Mouse (Mus musculus) layer of hippocampus, adult 18-20 months (tissue): ENCODE measurements around the gene Ric8b. TPM values are rescaled to one million over a fixed set of nuclear protein-coding genes. Genes with fewer than 3 reads are reported as not detected.
A peak's percentile ranks its signal among the peaks of the same experiment; 100 is the strongest.

Experiments used
- DNase-seq, 2 experiments: peaks; one replicate each; pipeline ENCODE4 v3.0.0; 2022; ENCODE audit warnings: low spot score in 2 of 2
- long read RNA-seq: library from polyadenylated mRNA; stranded (forward); transcript quantifications from one replicate; pipeline ENCODE4 v2.0.0, GENCODE M21; 2021
- total RNA-seq, 2 experiments: library from RNA; stranded (reverse); gene quantifications; 2 replicates each; pipeline ENCODE4 v1.2.3; 2021

The Ric8b gene
- 10 to 100 TPM; 44.9 to 45.8 TPM for total RNA-seq
- long read RNA-seq, transcript Ric8b-202 (9 exons, 2,909 nt): minor isoform, 14 of 47 reads
- long read RNA-seq, transcript Ric8b-201 (10 exons, 3,069 nt): major isoform, 19 of 47 reads
- long read RNA-seq, partial matches to known transcripts: 3 of 47 reads
- long read RNA-seq, other reads (novel, unspliced or antisense): 11 of 47 reads

DNA sequence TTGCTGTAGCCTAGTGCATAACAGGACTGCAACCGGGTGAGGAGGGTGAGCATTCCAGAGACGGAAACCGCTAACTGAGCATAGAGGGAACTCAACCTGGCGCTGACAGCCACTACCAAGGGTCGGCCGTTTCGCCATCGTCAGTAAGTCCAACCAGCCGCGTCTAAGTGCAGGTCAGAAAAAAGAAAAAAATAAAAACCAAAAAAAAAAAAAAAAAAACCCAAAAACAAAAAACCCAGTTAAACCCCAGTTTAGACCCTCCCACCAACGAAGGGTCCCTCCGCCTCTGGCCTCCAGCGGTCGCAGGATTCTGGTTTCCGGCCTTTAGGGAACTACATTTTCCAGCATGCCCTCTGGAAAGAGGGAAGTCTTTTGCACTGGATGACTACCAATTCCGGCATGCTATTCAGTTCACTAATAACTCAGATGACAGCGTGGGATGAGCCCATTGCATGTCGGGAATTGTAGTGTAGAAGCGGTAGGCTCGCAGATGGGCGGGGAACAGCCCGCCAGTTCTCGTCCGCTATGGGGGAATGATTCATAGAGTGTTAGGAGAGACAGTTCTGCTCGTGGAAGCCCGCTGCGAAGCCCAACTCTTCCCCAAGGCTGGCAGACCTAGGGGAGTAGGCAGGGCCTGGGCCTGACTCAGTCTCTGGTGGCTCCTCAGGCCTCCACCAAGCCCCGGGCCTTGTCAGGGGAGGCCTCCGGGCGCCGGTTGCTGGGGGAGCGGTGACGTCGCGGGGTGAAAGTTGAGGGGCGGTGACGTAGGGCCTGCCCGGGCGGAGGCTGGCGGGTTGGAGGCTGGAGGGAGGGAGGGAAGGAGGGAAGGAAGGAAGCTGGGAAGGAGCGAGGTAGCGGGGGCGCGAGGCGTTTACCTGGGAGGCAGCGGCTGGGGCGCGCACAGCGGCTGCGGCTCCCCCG is at the start of gene Ric8b:
Ric8b (plus strand) TSS at position 807 of the 921 bp plus-strand sequence.
- peak; percentile 96 to 98 for DNase-seq

DNA sequence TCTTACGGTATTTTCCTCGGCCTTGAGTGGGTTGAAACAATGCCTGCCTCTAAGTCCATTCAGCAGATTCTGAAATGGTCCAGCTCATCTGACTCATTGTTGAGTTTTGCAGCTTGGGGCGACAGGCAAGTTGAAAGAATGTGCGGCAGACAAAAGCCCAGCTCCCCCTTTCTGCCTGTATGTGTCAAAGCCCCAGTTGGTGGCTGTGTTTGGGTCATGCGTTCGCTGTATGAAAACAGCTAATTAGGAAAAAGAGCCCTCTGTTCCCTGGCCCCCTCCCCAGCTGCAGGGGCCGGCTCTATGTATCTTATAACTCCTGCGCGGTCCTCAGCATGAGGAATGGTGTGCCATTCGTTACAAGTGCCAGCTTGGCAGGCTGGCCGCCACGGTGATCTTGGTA is 46.1 kb upstream of the Ric8b start:
- DNase-seq: no peak

DNA sequence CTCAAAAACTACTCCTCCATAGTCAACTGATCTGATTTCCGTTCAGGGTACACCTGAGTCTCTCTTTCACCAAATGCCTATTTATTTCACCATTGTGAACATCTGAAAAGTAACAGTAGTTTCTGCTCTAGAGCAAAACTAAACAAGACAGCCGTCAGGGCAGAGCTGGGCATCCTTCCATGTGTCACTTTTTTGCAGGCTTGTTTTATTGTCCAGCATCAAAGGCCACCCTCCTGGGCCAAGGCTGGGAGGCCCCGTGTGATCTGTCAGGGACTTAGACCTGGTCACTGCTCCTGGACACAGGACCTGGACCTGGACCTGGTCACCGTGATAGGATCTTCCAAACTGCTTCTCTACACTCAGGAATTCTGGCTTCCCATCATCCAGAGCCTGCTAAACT is 45.5 kb upstream of the Ric8b start:
- DNase-seq: no peak

DNA sequence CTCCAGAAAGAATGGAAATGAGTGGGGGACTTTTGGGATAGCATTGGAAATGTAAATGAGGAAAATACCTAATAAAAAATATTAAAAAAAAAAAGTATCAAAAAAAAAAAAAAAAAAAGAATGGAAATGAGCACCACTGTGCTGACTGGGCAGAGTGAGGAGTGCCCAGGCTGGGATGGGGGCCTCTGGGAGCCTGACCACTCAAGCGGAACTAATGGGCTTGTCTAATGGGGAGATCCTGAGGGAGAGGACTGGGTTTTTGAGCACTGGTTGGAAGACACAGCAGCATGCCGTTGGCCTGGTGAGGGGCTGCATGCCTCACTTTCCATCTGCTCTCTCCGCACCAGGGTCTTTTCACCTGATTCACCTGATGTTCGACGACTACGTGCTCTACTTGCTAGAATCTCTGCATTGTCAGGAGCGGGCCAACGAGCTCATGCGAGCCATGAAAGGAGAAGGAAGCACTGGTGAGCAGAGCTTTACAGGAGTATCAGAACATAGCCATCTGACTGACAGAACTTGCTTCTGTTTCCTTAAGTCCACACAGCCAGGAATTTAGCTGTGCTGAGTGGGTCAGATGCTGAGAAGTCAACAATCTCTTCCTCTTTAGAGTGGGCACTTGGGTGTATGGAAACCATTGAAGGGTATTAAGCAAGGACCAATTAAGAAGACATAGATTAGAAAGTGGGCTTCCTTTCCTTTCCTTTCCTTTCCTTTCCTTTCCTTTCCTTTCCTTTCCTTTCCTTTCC is 37.4 kb upstream of the Ric8b start:
- no peak for DNase-seq

DNA sequence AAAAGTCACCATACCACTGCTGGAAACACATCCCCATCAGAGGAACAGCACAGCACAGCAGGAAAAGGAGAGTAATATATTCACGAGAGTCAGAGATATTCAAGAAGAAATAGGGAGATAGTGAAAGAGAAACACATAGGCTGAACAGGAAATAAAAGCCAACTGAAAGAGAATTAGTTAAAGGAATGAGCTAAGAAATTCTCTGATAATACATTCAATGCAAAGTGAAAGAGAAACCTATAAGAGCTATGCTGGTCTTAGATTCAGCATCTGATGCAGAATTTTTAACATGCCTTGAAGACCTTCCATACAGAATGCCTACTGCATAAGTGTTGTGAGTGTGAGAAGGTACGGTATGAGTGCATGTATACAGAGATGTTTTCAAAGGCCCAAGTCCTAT is 34.9 kb upstream of the Ric8b start:
- no peak for DNase-seq

DNA sequence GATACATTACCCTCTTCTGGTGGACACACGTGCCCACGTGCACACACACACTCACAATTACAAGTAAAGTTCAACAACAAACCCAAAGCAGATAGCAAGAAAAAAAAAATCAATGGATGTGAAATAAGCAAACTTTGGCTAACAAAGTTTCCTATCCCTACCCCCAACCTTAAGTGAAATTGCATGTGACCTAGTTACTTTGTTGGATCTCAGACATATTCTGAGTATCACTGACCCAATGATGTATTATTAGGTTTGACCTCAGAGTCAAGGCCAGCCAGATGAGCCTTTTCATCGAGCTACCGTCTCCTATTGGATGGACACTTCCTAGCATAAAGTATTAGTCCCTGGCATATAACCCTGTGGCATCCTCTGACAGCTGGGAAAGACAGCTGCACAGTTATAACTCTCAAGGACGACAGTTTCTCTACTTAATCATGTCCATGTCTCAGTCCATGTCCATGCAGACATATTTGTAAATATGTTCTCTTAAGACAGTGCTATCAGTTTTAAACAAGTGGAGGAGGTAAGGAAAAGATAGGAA is 32.0 kb upstream of the Ric8b start:
- no peak for DNase-seq

DNA sequence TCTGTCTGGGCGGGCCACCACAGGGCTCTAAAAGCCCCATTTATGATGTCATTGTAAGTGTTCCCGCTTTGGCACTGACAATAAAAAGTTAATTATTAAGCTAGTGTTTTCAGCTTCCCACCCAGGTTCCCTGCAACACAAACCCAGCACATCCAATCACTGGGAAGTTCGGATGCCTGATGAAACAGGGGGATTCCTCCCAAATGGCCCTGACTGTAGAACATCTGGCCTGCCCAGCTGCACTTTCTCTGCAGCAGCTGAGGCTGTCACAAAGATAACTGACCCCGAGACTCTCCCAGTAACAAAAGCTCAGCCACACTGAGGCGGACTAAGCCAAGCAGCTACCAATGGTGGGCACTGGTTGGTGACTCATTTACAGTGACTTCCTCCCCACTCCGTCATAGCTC is 31.2 kb upstream of the Ric8b start:
- no peak for DNase-seq

DNA sequence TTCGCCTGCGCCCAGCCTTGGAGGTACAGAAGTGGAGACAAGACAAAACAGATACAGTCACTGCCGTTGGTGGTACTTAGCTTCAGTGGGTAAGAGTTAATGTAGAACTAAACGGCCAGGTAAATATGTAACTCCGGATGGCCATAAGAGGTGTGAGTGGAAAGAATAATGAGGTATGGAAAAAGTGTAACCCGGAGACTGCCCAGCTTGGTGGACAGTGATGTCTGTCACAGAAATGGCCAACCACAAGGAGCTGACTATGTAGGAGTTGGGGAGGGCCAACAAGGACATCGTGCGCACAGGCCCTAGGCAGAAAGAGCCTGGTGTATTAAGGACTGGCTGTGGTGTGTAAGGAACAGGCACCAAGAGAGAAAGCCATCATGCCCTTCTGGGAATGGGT is 30.6 kb upstream of the Ric8b start:
- no peak for DNase-seq

DNA sequence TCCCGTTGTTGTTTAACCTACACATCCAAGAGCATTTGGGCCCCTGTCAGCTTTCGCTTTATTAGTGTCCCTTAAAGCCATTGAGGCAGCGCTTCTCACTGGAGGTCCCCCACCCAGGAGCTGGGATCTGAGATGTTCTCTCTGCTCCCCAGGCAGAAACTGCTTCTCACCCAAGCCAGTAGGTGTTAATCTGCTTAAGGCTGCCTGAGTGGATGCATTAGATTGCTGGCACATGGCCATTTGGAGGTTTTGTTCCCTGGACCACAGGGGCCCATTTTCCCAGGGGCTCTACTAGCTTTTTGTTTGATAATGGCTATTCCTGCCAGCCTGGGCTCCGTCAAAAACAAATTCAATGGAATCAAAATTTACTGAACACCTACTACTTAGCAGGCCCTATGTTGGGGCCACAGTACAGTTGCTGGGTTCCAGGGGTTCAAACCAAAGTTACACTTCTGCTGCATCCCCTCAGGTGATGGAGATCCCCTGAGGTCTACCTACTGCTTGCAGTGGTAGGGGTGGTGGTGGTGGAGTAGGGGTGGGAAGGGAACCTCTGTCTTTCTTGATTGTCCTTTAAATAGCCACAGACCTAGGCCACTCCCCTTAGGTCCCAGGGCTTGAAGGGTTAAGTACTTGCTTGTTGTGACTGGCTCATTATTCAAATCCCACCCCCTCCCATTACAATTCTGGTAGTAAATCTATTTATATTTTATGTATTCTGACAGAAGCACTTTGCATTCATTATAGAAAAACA is 28.1 kb upstream of the Ric8b start:
- no peak for DNase-seq

DNA sequence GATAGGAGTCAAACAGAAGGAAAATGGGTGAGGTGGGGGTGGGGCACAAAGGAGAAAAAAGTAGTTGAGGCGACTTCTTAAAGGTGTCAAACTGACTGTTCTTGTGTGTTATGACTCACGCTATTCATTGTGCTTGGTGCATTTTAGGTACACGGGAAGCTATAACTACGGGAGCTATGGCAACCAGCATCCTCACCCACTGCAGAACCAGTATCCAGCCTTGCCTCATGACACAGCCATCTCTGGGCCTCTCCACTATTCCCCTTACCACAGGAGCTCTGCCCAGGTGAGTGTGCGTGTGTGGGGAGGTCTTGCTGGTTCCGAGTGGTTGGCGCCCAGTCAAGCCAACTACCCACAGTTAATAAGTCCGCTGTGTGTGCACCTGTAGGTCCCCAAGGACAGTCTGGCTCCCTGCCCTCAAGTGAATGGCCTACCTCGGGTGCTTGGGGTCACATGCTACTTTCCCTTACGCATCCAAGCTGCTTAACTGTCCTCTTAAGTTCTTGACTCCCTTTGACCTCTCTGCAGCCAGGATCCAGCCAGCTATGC is 21.5 kb upstream of the Ric8b start:
- DNase-seq: no peak

DNA sequence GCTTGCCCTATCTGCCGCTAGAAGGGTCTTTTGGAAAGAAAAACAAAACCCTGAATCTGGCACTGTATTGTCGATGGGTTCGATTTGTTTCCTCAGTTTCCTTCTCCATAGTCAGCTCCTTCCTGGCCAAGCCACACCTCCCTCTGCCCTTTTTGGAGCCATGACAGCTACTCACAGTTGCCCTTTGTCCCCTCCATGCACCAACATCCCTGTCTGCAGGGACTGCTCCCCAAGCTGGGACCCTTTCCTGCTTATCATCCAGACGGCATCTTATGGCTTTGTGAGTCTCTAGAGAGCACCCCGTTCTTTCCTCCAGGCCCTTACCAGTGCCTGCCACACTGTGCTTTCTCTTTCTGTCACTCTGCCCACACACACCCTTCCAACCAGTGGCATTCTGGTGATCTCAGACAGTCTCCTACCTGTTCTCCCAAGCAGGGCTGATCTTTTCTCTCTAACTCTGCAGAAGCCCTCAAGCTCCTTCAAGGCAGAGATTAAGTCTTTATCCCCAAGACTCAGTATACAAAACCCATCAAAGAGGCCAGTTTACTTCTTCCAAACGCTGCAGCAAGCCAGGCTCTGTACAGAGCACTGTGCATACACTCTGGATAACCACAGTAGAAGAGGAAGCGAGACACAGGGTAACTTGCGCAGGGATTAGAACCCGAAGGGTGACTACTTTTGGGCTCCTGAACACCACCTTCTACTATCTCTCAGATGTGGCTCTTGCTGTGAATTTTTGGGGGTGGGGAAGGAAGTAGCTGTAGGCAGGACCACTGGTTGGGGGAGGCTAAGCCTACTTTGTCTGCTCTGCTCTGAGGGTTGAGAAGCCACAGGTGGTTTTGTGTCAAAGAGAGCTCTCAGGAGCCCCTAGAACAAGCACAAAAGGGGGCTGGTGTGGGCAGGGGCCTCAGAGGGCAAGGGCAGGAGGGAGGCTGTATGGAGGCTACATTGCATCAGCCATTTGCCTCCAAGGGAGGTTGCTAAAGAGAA is 20.2 kb upstream of the Ric8b start:
- no peak for DNase-seq

DNA sequence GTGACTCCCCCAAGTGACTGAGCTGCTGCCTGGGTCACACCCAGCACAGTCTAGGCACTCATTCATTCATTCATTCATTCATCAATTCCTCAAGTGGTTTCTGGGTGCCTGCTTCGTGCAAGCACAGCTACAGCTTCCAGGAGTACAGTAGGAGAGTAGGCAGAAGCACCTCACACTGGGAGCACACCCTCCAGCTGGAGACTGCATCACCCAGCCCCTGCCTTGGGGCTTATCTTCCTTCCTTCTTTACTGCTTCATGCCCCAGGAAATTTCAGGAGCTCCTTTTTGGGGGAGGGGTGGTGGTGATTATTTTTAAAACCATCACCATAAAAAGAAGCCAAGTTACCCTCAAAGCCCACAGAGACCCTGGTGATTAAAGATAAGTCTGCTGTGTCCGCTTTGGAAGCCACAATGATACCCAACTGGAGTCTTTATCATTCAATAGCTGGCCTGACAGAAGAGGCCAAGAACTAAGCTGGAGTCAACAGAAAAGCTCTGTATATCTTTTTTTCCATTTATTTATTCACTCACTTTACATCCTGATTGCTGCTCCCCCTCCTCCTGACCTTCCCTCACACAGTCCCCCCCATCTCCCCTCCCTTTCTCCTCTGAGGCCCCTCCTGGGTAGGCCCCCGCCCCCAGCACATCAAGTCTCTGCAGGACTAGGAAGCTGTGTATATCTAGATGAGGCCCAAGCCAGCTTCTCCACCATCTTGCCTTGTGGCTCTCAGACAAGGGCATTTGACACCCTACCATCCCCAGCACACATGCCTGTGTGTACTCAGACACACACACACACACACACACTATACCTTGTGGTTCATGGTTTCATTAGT is 19.1 kb upstream of the Ric8b start:
- no peak for DNase-seq

DNA sequence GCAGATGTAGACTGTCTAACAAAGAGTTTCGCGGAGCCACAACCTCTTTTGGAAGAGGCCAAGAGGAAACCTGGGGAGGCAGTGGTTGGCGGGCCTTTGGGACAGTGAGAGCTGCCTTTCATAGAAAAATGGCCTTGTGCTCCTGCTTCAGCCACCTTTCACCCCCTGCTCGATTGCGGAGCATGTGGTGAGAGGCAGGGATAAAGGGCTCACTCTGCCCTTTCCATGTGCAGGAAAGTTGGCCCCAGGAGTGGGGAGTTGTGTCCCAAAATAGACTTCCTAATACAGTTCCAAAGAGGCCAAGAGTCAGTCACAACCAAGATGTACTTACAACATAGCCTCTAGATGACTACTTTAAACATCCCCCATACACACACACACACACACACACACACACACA is 15.7 kb upstream of the Ric8b start:
- no peak for DNase-seq

DNA sequence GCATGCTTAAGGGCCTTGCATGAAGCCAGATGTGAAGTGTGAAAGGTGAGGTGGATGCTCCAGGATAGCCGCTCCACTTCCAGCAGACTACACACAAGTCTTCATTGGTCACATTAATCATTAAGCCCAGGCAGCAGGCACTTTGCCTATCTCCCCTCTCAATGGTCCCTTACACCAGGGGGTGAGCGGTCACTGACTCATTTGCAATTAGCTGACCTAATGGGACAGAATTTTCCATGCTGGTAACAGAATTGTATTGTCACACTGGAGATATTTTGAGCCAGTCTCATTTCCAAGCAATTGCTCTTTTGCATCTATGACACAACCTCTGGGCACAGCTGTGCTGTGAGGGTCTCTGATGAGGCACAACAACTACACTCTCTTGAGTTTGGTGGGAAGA is 15.2 kb upstream of the Ric8b start:
- DNase-seq: no peak

DNA sequence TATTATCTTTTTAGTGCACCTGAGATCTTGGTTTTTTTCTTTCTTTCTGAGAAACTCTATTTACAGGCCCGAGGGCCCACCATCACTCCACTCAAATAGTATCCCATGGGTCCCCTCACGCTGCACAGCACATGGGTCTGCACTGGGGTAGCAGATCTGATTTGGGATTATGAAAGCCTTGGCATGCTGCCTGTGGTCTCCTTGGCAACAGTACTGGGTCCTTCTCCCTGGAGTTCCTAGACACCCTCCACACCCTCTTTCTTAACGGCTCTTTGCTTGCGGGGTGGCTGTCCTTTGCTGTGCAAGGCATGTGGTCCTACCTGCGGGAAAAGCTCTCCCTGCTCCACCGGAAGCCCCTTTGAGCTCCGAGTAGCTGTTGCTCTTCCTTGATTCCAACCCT is 14.1 kb upstream of the Ric8b start:
- no peak for DNase-seq

DNA sequence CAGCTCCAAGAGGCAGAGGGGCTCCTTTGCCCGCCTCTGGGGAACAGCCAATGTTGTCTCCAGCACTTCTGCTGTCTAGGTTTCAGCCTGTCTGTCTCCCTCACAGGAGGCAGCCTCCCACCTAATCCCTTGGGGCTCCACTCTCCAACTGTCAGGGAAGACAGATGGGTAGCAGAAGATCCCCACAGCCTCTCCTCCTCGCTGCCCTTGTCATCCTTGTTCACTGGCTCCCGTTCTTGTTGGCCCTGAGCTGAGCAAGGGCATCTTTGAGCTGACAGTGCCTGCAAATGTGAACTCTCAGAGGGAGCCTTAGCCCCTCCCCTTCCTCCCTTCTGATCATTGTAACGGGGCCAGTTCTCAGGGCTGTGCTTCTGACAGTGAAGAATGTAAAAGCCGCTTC is 13.7 kb upstream of the Ric8b start:
- DNase-seq: peak; percentile 53 to 55

DNA sequence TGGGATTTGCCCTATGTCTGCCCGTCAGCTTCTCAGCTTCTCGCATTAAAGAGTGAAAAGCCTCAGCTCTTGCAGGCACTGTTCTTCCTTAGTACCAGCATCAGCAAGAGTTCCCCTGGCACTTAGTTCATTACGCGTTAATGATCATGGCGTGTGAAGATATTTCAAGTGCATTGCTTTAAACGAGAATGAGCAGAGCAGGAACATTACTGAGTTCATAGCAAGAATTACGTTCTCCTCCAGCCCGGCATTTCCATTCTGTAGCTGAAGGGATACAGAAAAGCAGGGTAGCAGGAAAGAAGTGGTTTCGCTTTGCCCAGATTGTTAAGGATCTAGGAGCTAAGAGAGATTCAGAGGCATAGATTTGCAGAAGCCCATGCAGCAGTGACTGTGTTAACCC is 10.5 kb upstream of the Ric8b start:
- DNase-seq: no peak

DNA sequence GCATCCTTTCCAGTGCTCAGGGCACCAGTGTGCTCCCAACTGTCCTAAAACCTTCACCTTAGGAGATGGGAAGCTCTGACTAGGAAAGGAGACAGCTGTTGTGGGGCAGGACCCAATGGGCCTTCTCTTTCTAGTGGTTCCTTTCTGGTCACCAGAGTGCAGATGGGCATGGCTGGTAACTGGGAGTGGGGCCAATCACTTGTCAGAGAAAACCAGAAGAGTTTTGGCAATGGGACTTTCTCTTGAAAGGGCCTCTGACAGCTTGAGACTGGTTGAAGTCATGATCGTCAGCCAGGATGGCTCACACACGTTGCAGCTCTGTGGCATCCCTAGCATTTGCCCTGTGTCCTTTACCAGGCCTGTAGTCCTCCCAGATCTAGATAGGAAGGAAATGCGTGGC is 9.4 kb upstream of the Ric8b start:
- no peak for DNase-seq

DNA sequence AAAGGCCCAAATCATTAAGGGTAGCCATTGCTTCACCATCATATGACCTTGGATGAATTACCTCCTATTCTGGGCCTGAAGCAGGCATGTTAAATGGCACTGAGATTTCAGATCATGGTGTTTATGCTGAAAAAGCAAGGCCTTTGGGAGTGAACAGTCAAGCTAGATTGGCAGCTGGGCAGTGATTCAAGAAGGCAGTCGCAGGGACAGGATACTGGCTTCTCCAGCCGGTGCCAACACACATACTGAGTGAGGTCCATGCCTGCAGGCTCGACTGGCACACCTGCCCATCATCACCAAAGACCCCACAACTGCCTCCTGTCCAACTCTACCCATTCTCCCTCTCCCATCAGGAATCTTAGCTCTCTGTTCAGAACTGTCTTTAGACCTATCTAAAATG is 8.9 kb upstream of the Ric8b start:
- DNase-seq: no peak
